Mouse (Mus musculus): ENCODE results near the gene Hdgf.

Hdgf gene

GRCm38 (mm10) chr3:87958967-87959366, 52.8 kb downstream of the Hdgf start:
- in situ Hi-C loops (cut with MboI; ENCODE audit: low pct_unique_long_range_greater_than_20kb in 1 of 2, low sequenced_read_pairs in 2 of 2, unreplicated experiment in 1 of 2) = loop anchor here in 1 of 2 experiments (10.0 kb wide), 1 partner anchor 164 kb away; the partner anchor contains the start of genes Insrr and Ntrk1

GRCm38 (mm10) chr3:87959371-87959770, 53.2 kb downstream of the Hdgf start:
- in situ Hi-C loops (cut with MboI; ENCODE audit: low pct_unique_long_range_greater_than_20kb in 1 of 2, low sequenced_read_pairs in 2 of 2, unreplicated experiment in 1 of 2) = loop anchor here in 1 of 2 experiments (10.0 kb wide), 1 partner anchor 165 kb away; the partner anchor contains the start of genes Insrr and Ntrk1

- in situ Hi-C loops (cut with MboI; ENCODE audit: low pct_unique_long_range_greater_than_20kb in 1 of 2, low sequenced_read_pairs in 2 of 2, unreplicated experiment in 1 of 2) = no loop called here
These were observed 54.1 kb downstream of the Hdgf start for GRCm38 (mm10) chr3:87960191-87960585.

- in situ Hi-C loops (cut with MboI; ENCODE audit: low pct_unique_long_range_greater_than_20kb in 1 of 2, low sequenced_read_pairs in 2 of 2, unreplicated experiment in 1 of 2) = no loop called here
These were observed 54.6 kb downstream of the Hdgf start for GRCm38 (mm10) chr3:87960586-87961191.
